Mouse (Mus musculus) MN1 (cell line): ENCODE measurements around the gene Cbarp.

Experiments
- DNase-seq: peaks from one replicate; pipeline ENCODE4 v3.0.0-alpha.2; 2016; ENCODE audit warnings: low spot score

Gene Cbarp

DNA sequence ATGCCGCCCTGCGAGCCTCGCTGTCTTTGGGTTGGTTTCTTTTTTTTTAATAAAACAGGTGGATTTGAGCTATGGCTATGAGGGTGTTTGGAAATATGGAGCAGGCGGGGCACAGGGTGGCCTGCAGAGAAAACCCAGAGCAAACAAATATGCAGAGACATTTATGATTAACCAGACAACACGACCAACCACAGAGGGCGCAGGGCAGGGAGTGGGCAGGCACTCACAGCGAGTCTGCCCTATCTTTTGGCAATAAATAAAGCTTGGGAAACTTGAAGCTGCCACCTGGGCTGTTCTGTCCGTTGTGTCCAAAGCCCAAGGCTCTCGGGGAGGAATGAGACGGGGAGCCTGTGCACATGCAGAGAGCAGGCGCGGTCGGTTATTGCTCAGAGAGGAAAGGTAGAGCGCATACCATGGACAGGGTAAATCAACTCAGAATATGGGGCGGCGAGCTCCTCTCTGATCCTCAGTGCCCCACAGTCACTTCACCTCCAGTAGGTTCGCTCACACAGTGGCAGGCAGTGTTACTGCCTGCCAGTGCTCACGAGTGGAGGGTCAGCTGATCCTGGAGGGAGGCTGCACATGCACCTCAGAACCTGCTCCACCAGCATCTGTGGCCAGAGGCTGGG, 10.1 kb downstream of the Cbarp start:
- no peak for DNase-seq

DNA sequence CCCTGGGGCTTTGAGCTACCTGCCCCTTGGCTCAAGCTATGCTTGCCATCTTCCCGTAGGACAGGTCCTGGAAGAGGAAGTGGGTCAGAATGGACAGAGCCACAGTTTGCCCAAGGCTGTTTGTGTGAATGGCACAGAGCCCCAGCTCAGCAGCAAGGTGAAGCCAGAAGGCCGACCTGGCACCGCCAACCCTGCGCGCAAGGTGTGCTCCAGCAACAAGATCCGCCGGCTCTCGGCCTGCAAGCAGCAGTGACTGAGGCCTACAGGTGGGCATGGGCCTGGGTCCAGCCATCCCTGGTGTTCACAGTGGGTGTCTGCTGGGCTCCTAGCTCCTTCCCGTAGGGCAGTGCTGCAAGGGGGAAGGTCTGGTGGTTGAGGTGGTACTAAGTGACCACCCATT, 10.8 kb downstream of the Cbarp start:
- DNase-seq: no peak

GRCm38 (mm10) chr10:80127920-80128319, 12.7 kb downstream of the Cbarp start:
- no peak for DNase-seq

GRCm38 (mm10) chr10:80123932-80124562, 16.6 kb downstream of the Cbarp start:
- no peak for DNase-seq

DNA sequence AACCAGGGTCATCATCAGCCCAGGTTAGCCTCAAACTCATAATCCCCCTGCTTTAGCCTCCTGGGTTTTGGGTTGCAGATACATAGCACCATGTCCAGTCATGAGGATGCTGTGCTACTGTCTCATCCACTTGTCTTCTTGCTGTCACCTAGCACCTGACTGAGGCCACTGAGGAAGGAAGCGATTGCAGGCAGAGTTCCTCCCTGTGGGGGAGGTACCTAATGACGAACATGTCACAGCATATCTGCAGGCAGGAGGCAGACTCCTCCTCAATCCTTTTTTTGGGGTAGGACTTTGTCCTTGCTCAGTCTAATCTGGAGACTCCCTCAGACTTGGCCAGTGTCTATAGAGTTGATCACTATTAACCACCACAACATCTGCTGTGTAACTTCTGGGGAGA, 19.0 kb downstream of the Cbarp start:
- DNase-seq: no peak

DNA sequence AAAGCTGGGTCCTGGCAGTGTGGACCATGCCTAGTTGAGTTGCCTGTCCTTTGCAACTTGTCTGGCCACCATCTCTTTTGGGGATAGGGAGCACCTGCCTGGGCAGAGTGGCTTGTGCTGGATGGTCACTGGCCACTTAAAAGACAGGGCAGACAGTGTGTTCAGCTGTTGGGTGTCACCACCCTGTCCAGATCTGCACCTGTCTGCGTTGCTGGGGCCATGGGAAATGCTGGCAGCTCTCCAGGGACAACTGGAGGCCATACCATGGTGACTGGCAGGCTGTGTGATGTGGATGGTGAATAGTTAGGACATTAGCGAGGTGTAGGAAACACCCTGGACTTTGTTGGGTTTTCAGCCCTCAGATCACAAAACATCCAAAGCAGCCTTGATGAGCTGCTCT, 20.5 kb downstream of the Cbarp start:
- DNase-seq: peak; percentile 66

DNA sequence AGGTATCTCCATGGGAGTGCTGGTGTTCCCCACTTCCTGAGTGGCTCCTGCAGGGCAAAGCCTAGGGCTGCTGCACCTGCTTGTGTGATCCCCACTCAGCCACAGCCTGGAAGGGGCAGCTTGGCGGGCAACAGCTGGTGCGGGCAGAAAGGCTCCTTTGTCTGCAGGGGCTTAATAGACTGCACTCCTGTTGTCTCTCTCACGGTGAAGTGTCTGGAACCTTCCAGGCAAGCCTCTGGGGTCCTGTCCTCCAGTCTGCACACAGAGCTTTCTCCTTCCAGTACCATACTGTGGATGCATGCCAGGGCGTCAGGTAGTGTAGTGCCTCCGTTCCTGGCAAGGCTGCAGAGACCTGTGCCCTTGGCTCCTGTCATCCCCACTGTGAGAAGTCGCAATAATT, 22.1 kb downstream of the Cbarp start:
- no peak for DNase-seq

GRCm38 (mm10) chr10:80117736-80118135, 22.9 kb downstream of the Cbarp start:
- DNase-seq: no peak

DNA sequence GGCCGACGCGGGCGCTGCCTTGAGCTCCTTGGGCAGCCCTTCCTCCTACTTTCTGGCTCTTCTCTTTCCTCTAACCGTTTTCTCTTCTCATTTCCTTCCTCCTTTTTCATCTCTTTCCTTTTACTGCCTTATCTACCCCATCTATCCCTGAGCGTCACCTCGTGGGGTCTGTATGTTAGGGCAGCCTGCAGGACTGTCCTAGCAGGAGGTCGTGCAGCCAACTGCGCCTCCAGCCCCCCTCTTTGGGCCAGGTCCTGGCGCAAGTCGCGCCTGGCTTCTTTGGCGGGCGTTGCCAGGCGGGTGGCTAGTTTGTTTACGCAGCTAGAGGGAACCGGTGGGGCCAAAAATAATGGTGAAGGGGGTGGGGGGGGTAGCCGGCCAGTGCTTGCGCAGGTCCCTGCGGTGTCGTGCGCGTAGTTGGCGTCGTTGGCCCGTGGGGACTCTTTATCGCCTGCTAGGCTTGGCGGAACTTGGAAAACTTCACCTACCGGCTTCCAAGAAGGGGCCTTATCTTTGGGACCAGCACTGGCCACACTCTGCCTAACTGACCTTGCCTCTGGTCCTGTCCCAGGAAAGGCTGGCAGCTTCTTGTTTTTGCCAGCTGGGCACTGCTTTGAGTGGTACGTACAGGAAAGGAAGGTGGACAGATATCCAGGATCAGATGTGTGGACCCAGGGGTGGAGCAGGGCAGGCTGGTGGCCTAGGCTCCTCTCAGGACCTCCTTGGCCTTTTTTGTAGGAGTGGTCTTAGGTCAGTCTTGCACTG, 23.5 kb downstream of the Cbarp start:
- DNase-seq: peak; percentile 76

DNA sequence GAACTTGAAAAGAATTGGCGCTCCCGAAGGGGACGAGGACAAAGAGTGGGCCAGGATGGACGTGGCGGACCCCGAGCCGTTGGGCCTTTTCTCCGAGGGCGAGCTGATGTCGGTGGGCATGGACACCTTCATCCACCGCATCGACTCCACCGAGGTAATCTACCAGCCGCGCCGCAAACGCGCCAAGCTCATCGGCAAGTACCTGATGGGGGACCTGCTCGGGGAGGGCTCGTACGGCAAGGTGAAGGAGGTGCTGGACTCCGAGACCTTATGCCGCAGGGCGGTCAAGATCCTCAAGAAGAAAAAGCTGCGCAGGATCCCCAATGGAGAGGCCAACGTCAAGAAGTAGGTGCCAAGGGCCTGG, 24.1 kb downstream of the Cbarp start:
- peak; percentile 65 for DNase-seq

DNA sequence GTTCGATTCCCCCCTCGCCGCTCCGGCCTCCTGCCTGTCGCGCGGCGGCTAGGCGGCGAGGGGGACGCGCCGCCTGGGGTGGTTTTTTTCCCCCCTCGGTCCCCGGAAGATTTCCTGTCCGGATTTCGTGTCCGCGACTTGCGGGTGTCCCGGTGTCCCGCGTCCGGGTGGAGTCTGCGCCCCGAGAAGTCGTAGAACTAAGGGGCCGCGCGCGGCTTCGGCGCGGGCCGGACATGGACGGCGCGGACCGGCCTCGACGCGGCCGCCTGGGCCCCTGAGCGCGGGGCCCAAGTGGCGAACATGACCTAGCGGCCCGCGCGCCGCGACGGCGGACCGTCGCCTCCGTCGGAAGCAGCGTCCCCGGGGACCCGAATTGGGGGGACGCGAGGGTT, 24.7 kb downstream of the Cbarp start:
- peak; percentile 67 for DNase-seq

- peak; percentile 100 for DNase-seq
Observed at GRCm38 (mm10) chr10:80115290-80115943, 25.2 kb downstream of the Cbarp start, which contains the start of gene Stk11. Gene Stk11, plus strand, starts transcription at chr10:80115803.

- peak; percentile 98 for DNase-seq
Observed at GRCm38 (mm10) chr10:80114341-80115284, 26.0 kb downstream of the Cbarp start.

DNA sequence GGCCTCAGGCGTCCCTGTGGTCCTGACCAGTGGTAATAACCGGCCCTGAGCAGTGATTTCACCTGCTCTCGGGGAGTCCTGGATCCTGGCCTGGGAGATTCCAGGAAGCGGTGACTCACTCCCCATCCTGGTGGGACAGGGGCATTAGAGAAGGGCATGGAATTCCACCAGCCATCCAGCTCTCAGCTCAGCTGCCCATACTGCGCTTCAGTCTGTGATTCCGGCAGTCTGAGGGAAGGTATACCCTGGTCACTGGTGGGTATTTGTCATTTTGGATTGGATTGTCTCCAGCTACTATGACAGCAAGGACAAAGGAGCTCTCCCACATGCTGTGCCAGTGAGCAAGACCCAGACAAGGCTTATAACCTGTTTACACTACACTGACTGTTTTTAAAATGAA, 33.0 kb downstream of the Cbarp start:
- peak; percentile 82 for DNase-seq

- DNase-seq: no peak
Observed at GRCm38 (mm10) chr10:80105926-80106325, 34.7 kb downstream of the Cbarp start.

DNA sequence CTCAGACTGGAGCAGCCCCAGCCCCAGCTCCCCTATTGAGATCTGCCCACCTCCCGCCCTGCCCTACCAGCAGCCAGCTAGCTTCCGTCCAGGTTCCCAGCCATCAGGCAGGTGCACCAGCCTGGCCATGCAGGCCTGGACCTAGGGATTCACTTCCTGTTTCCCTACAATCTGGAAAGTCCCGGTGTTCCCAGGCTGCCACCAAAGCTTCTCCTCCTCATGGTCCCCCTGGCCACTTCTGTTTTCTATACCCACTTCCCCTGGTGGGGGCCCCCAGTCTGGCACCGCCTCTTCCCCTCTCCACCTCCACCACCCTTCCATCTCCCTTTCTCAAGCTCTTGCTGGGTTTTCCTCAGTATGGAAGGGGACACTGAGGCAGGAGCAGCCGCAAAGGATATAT, 35.2 kb downstream of the Cbarp start, which contains the start of gene Sbno2:
Gene Sbno2, minus strand, starts transcription at position 112 of the 400 bp plus-strand sequence.
- no peak for DNase-seq

DNA sequence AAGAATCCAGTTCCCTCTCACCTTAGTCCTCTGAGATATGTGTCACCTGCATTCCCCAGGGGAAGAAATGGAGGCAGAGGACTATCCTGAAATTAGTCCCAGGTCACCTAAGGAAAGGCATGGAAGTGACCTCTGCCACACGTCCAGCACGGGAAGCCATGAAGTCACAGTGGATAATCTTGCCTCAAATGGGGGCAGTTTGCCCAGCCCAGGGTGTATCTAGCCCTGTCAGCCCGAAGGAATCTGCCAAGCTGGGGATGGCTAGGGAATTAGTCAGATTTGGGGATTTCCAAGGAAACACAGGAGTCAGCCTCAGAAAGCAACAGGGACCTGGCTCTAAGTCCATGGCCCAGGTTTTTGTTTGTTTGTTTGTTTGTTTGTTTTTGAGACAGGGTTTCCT, 36.5 kb downstream of the Cbarp start:
- DNase-seq: no peak

DNA sequence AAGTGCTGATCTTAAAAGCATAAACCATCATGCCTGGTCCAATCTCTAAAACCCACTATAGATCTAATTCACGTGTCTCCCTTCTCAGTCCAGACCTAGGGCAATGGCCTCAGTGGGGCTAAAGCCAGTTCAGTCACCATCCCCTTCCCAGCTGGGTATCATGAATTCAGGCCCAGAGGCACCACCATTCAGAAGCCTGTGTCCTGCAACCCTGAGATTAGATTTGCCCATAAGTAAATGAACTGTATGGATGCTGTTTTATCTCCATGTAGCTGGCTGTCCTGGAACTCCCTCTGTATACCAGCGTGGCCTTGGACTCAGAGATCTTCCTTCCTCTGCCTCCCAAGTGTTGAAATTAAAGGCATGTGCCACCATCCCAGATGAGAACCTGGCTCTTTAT, 37.6 kb downstream of the Cbarp start:
- DNase-seq: peak; percentile 8

DNA sequence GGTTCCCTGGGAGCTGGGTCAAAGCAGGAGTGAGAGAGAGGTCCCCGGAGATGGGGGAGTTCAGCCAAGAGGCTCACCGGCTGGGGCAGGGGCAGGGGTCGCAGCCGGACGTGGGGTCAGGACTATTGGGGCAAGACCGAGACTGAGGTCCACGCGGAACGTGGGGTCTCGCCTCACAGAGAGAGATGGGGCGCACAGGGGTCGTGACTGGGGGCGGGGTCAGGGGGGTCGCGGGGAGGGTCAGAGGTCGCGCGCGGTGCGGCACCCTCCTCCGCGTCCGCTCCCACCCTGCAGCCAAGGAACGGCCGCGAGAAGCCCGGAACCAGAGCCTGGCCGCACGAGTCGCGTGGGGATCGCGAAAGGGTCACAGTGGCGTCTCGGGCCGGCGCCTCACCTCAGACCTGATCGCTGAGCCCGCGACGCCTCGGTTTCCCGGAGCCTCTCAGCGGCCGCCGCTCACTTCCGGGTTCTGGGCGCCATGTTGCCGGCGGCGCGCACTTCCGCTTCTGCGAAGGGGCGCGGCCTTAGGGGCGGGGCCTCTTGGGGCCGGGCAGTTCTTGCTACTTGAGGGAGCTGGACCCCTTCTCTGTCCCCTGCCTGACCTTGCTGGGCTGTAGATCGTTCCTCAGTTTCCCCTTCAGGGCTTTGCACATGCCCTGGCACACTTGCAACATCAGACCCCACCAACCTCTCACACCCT, 38.3 kb downstream of the Cbarp start:
- peak; percentile 91 for DNase-seq

- peak; percentile 71 for DNase-seq
Observed at GRCm38 (mm10) chr10:80100982-80101381, 39.7 kb downstream of the Cbarp start.

- DNase-seq: no peak
Observed at GRCm38 (mm10) chr10:80098630-80099029, 42.0 kb downstream of the Cbarp start.
